Mouse (Mus musculus) heart, postnatal 0 days (tissue): ENCODE results near the gene Mob3b. TPM values are rescaled to one million over a fixed set of nuclear protein-coding genes. Genes with fewer than 3 reads are reported as not detected.
A peak's percentile ranks its signal among the peaks of the same experiment; 100 is the strongest.

Experiments used
- ATAC-seq: fragments of 200-750 bp; cut with Nextera tagmentation; 2 replicates; pipeline ENCODE4 v1.8.0; 2017; ENCODE audit warnings: low read depth, moderate number of reproducible peaks, moderate library complexity; ENCODE audit not compliant: insufficient read depth
- DNase-seq: peaks from one replicate; pipeline ENCODE4 v3.0.0-alpha.2; 2016; ENCODE audit warnings: low spot score
- H3K27ac ChIP-seq: fragments of 300-500 bp; sonication (generic); 2 replicates; pipeline ENCODE4 v1.5.1; 2014; ENCODE audit warnings: low read depth, mild to moderate bottlenecking
- H3K27me3 ChIP-seq: fragments of 300-500 bp; sonication (generic); 2 replicates; pipeline ENCODE4 v1.6.1; 2014; ENCODE audit warnings: low read length, mixed read lengths; ENCODE audit not compliant: control insufficient read depth, insufficient read depth
- H3K36me3 ChIP-seq: fragments of 300-500 bp; sonication (generic); replicated peaks from 2 replicates; pipeline ENCODE4 v1.6.1; 2014; ENCODE audit warnings: low read length, mixed read lengths; ENCODE audit not compliant: control insufficient read depth, insufficient read depth
- H3K4me1 ChIP-seq: fragments of 300-500 bp; sonication (generic); 2 replicates; pipeline ENCODE4 v1.6.1; 2014; ENCODE audit warnings: antibody characterized with exemption; ENCODE audit not compliant: control insufficient read depth, insufficient read depth
- H3K4me2 ChIP-seq: fragments of 300-500 bp; sonication (generic); 2 replicates; pipeline ENCODE4 v1.6.1; 2014; ENCODE audit warnings: low read depth, mild to moderate bottlenecking, low read length, moderate library complexity
- H3K4me3 ChIP-seq: fragments of 300-500 bp; sonication (generic); 2 replicates; pipeline ENCODE4 v1.5.1; 2014; ENCODE audit warnings: low read depth, low read length
- H3K9ac ChIP-seq: fragments of 300-500 bp; sonication (generic); replicated peaks from 2 replicates; pipeline ENCODE4 v1.6.1; 2014; ENCODE audit warnings: low read depth, low read length, mixed read lengths
- H3K9me3 ChIP-seq: fragments of 300-500 bp; sonication (generic); replicated peaks from 2 replicates; pipeline ENCODE4 v1.6.1; 2016; ENCODE audit warnings: low read length; ENCODE audit not compliant: control insufficient read depth
- CTCF ChIP-seq: IDR thresholded peaks from 2 replicates; pipeline ENCODE4 v1.5.1; 2016; ENCODE audit warnings: antibody characterized with exemption, control low read depth, low read depth
- EP300 ChIP-seq: IDR thresholded peaks from 2 replicates; pipeline ENCODE4 v1.6.1; 2016; ENCODE audit warnings: antibody characterized with exemption, low read depth
- WGBS: fragments of 180-500 bp; shearing (Covaris S2); extraction: QIAGEN DNeasy Blood & Tissue Kit; methylation state at CpG from one replicate; pipeline ENCODE4 v1.1.7; 2014; 5-methylcytosine and 5-hydroxymethylcytosine counted together
- polyA plus RNA-seq: library from polyadenylated mRNA; unstranded; fragments of >200 nt; fragmentation: Nextera tagmentation; extraction: Ambion mirVana; gene quantifications from 2 replicates; pipeline ENCODE4 v1.2.1, GENCODE M21; 2015
- total RNA-seq: library from RNA; depleted of rRNA; stranded (reverse); fragments of >200 nt; gene quantifications from 2 replicates; pipeline ENCODE4 v1.2.3, GENCODE M21; 2014; ENCODE audit warnings: low replicate concordance

The Mob3b gene
- total and polyA plus RNA-seq, 2 experiments from 2014 or later: 1.0 to 2.0 TPM

DNA sequence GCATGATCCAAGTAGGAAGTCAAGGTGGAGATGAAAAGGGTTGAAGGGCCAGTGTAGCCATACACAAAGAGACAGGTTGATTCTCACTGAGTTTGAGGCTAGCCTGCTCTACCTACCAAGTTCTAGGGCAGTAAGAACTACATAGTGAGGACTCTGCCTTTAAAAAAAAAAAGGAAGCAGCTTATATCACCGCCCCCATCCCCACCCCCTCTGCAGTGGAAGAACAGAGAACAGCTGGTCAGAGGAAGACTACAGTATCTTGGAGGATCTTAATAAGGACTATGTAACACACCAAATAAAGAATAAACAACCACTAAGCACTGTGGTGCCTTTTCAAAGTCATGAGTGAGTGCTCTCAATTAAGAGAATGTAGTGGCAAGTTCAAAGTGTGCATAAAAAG lies 138.9 kb downstream of the Mob3b start:
- Histone ChIP-seq H3K4me2 (no peak overlapping the region), H3K9ac (no peak overlapping the region), H3K9me3 (no peaks in the 10 kb centered on the region), H3K27me3 (peaks cover 3% of the 10 kb centered on the region; the same call in 1 of the 2 replicates), H3K27ac (no peak overlapping the region), H3K36me3 (no peaks in the 10 kb centered on the region), H3K4me1 (no peaks in the 10 kb centered on the region), H3K4me3 (no peak overlapping the region)
- DNase-seq: no peak
- ATAC-seq: no peak
- 71% methylated on average over 1 of the region's 1 CpGs for WGBS
- TF ChIP-seq CTCF: no peak
- no peak for TF ChIP-seq EP300

DNA sequence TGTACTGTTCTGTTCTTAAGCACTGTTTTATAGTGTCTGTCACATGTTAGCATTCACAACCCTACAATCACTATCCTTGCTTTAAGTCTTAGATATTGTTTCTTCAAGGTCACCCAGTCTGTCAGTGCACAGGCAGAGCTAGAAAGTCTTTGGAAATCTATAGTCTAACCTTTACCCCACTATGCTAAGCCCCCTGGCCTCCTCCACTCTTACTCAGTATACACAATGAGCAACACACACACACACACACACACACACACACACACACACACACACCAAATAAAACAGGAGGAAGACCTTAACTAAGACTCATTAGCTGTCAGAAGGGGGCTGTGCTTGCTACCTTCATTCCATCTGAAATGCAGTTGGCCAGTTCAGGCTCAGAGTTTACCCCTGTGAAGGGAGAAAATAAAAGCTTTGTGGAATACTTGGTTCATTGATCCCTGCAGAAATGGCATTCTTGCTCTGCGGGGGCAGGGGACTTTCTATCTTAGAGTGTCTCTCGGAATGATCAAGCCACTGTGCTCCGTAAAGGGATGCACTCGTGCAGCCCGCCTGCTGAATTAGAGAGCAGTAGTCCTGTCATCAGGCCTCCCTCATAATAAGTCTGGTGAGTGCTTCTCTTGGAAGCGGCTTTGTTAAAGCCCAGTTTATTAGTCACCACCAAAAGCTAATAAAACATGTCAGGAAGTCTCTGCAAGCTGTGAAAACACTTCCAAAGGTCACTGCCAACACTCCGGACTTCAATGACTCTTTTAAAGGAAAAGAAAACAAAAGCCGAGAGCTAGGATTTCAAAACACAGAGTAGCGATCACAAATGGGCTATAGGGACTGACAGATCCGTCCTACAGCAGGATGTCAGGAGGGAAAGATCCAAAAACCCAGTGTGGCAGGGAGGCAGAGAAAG lies 144.6 kb downstream of the Mob3b start:
- 42% methylated on average over 10 of the region's 10 CpGs for WGBS
- Histone ChIP-seq H3K27me3 (no peaks in the 10 kb centered on the region), H3K4me2 (no peak overlapping the region), H3K9me3 (no peaks in the 10 kb centered on the region), H3K4me1 (no peaks in the 10 kb centered on the region), H3K36me3 (no peaks in the 10 kb centered on the region), H3K9ac (no peak overlapping the region), H3K4me3 (no peak overlapping the region), H3K27ac (no peak overlapping the region)
- ATAC-seq: peak; percentile 67
- DNase-seq: peak; percentile 59
- TF ChIP-seq CTCF (no peak), EP300 (no peak)

DNA sequence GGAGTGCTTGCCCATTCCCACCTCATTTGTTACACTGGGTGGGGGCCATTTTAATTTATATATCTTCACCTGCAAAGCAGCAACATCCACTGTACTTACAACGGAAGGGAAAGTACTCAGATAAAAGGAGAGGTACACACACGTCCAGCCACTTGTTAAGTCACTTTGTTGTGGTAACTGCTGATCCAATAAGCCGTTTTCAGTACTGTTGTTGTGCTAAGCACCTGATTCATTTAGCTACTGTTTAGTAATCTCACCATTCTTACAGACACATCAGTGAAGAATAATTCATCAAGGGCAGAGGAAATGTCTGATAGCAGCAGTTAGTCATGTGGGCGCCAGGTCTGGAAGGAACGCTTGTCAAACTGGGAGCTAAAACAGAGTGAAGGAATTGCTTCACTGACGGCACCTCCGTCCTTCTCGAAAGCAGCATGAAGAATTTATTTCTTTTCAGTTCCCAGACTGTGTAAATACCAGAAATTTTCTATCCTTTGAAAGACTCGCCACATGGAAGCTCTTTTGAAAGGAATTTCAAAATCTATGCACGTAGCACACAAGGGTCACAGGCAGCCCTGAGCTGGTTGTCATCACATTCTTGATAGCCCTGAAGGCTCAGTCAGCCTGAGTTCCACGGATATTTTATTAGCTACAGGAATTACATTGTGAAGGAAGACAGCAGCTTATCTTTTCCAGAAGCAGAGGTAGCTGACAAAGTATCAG lies 150.6 kb downstream of the Mob3b start:
- Histone ChIP-seq H3K4me1 (peaks cover 18% of the 10 kb centered on the region), H3K9me3 (no peaks in the 10 kb centered on the region), H3K4me2 (peak overlapping the region; percentile 51), H3K27ac (peak overlapping the region; percentile 27), H3K36me3 (no peaks in the 10 kb centered on the region), H3K27me3 (no peaks in the 10 kb centered on the region), H3K9ac (no peak overlapping the region), H3K4me3 (no peak overlapping the region)
- no peak for TF ChIP-seq EP300
- no peak for TF ChIP-seq CTCF
- peak; percentile 34; the same call in 1 of the 2 replicates for ATAC-seq
- DNase-seq: peak; percentile 34
- WGBS: 7% methylated on average over 11 of the region's 11 CpGs

DNA sequence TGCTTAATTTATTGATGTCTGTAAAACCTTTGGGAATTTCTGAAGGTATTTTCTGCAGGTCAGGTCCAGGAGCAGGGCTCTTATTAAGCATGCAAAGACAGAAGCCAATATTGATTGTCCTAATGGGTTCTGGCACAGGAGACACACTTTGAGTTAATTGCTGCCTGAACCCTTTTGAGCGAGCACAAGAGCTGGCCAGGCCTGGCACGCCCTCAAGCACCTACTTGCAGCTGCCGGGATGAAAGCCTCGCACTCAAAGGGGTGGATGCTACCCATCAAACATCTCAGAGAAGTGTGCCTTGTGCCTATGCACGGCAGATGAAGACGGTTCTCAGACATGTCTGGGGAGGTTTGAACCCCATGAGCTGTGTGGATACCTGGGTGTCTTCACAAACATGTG lies 151.2 kb downstream of the Mob3b start:
- Histone ChIP-seq H3K27ac (no peak overlapping the region), H3K27me3 (no peaks in the 10 kb centered on the region), H3K9me3 (no peaks in the 10 kb centered on the region), H3K4me2 (no peak overlapping the region), H3K9ac (no peak overlapping the region), H3K4me3 (no peak overlapping the region), H3K36me3 (no peaks in the 10 kb centered on the region), H3K4me1 (peaks cover 18% of the 10 kb centered on the region)
- no peak for TF ChIP-seq CTCF
- no peak for TF ChIP-seq EP300
- 38% methylated on average over 6 of the region's 6 CpGs for WGBS
- peak; percentile 15; the same call in 1 of the 2 replicates for ATAC-seq
- no peak for DNase-seq

DNA sequence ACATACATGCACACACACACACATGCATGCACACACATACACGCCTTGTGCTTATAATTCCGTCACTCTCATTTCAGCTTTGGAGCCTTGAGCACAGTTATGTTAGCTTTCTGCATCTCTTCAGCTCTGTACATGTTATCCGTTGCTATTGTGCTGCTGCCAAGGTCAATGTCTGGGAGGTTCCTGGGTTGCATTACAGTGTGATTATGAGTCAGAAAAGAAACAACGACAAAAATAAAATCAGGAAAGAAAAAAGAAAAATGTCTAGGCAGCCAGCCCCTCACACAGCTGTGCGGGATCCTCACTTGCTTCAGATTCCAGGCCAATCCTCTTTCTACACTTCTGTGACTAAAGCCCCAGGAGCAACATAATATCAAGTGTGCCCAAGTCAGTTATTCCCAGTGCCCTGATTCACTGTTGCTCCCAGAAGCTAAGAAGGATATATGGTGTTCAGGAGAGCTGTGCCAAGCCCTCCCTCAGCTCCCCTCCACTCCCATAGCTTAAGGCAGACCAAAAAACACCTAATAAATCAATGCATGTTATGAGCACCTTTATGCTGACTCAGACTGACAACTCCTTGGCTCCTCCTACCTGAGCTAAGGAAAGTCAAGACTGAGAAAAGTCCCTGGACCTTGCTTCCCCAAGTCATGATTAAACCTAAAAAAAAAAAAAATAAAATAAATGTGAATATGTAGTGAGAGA lies 152.1 kb downstream of the Mob3b start:
- DNase-seq: peak; percentile 59

More for the DNA sequence above, 152.1 kb downstream of the Mob3b start:
- H3K9ac ChIP-seq: no peak overlapping the region
- no peaks in the 10 kb centered on the region for H3K9me3 ChIP-seq
- no peaks in the 10 kb centered on the region for H3K27me3 ChIP-seq
- peak; percentile 42; the same call in 1 of the 2 replicates for ATAC-seq
- TF ChIP-seq CTCF (no peak), EP300 (no peak)
- H3K4me1 ChIP-seq: peaks cover 18% of the 10 kb centered on the region
- H3K27ac ChIP-seq: no peak overlapping the region
- H3K36me3 ChIP-seq: no peaks in the 10 kb centered on the region
- WGBS: 28% methylated on average over 5 of the region's 5 CpGs
- no peak overlapping the region for H3K4me3 ChIP-seq
- no peak overlapping the region for H3K4me2 ChIP-seq
